Mouse (Mus musculus): ENCODE data around the gene Bag6.

The Bag6 gene

GRCm38 (mm10) chr17:35134801-35135590 lies at the start of gene Bag6:
Bag6 (plus strand) TSS chr17:35135178.
- peak; percentile 94 for DNase-seq

DNA sequence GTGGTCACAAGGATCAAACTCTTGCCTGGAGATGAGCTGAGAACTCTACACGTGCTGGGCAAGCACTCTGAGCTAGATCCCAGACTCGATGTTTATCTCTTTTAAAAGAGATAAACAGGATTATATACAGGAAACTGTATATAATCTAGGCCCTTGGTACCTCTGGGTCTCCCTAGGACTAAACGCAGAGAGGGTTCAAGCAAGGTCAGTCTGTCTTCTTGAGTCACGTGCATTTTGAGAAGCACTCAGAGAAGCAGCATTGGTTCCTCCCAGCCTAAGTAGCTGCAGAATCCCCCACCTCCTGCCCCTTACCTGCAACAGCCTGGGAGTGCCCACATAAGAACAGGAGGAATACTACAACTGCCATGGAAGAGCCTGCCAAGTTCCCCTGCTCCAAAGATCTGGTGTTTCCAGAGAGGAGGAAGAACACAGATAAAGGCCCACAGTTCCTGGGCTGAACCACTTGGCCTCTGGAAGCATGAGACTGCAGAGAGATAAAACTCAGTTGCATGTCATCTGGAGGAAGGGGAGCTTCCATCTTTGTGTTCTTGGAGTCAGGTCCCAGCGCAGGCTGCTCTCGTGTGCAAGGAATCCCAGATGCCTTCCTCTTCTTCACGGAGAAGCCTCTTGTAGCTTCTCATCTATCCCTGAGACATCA lies 49.6 kb upstream of the Bag6 start, which contains the start of gene Ly6g6f:
Gene Ly6g6f, minus strand, starts transcription at position 403 of the 658 bp plus-strand sequence.
- no peak for DNase-seq

- no peak for DNase-seq
Measured at GRCm38 (mm10) chr17:35088151-35088550, 46.8 kb upstream of the Bag6 start.

DNA sequence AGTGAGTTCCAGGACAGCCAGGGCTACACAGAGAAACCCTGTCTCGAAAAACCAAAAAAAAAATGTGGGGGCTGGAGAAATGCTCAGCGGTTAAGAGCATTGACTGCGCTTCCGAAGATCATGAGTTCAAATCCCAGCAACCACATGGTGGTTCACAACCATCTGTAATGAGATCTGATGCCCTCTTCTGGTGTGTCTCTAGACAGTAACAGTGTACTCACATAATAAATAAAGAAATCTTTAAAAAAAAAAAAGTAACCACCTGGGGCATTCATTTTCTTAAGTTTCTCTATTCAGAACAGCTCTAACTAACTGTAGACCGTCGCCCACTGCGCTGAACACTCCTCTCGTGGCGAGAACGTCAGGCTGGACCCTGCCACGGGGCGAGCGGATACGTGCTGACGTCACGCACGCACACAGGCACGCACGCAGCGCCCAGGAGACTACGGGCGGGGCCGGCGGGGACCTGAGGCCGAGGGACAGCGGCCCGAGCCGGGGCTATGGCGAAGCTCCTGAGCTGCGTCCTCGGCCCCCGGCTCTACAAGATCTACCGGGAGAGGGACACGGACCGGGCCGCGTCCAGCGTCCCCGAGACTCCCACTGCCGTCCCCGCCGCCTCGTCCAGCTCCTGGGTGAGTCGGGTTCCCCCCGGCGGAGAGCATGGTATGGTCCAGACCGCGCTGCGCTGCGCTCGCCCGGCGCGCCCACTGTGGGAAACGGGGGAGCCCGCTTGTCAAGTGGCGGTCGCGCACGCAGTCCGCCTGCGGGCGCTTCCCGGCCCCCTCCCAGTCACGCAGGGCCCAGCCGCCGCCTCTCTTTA lies 45.9 kb upstream of the Bag6 start, which contains the start of gene Abhd16a:
Gene Abhd16a, plus strand, starts transcription at position 439 of the 820 bp plus-strand sequence.
- DNase-seq: peak; percentile 96

GRCm38 (mm10) chr17:35090166-35090932 lies 44.6 kb upstream of the Bag6 start:
- peak; percentile 96 for DNase-seq

- DNase-seq: no peak
Measured at GRCm38 (mm10) chr17:35092403-35093198, 42.4 kb upstream of the Bag6 start.

GRCm38 (mm10) chr17:35094475-35095365 lies 40.3 kb upstream of the Bag6 start:
- DNase-seq: no peak

- DNase-seq: peak; percentile 68
Measured at GRCm38 (mm10) chr17:35096597-35096996, 38.4 kb upstream of the Bag6 start.

- DNase-seq: peak; percentile 76
Measured at GRCm38 (mm10) chr17:35097164-35097655, 37.8 kb upstream of the Bag6 start.

- no peak for DNase-seq
Measured at GRCm38 (mm10) chr17:35100196-35100765, 34.7 kb upstream of the Bag6 start.

GRCm38 (mm10) chr17:35101161-35101560 lies 33.8 kb upstream of the Bag6 start:
- no peak for DNase-seq

GRCm38 (mm10) chr17:35102299-35102698 lies 32.7 kb upstream of the Bag6 start:
- no peak for DNase-seq

GRCm38 (mm10) chr17:35103221-35103690 lies 31.7 kb upstream of the Bag6 start:
- no peak for DNase-seq

- DNase-seq: no peak
Measured at GRCm38 (mm10) chr17:35104079-35104478, 30.9 kb upstream of the Bag6 start.

GRCm38 (mm10) chr17:35104754-35105153 lies 30.2 kb upstream of the Bag6 start:
- DNase-seq: no peak

DNA sequence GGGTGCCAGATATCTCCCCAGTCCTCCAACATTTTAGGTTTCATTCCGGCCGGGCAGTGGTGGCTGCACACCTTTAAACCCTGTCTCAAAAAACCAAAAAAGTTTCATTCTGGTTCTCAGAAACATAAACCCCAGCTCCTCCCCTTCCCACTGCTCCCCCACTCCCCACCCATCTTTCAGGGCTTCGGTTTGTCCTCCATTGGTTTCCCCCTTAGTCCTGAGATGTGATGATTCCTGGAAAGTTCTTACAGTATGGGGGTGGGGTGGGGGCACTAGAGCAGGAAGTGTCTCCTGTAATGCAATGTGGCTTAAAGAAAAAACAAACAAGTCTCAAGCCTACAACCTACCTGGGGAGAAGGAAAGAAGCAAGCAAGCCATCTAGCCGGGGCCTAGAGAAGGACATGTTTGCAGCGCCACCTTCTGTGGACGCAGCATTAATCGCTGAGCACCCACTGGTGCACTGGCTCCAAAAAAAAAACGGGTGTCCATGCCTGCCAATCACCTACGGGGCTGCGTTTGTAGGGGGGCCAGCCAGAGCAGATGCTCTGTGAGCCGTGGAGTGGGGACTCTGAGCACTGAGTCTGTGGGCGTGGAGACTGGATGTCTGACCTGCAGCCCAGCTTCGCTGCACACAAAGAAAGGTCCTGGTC lies 29.1 kb upstream of the Bag6 start:
- DNase-seq: peak; percentile 78

- DNase-seq: no peak
Measured at GRCm38 (mm10) chr17:35106522-35106921, 28.5 kb upstream of the Bag6 start.

GRCm38 (mm10) chr17:35108097-35108496 lies 26.9 kb upstream of the Bag6 start, which contains the start of gene Ly6g5c:
Ly6g5c (plus strand) TSS chr17:35108279.
- DNase-seq: peak; percentile 82

DNA sequence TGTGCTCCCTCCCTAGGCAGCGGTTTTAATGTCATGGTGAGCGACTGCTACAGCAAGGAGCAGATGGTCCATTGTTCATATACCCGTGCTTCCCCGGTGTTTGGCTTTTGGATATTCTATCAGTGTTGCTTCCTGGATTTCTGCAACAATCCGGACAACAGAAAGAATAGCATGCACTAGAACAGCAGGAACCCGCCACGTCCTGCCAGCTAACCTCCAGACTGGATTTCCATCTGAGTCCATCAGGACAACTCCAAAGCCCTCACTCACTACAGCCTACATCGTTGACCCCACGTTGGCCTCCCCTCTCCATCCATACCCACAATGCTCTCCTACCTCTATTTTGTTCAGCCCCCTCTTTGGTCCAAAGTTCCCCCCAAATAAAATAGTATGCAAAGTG lies 23.2 kb upstream of the Bag6 start:
- no peak for DNase-seq

Measured in cerebellum, adult 11-12 months (tissue).